Mouse (Mus musculus): ENCODE data around the gene Gm45140. TPM values are rescaled to one million over a fixed set of nuclear protein-coding genes. Genes with fewer than 3 reads are reported as not detected.

Gm45140 gene
- total RNA-seq, 2 experiments from 2014 or later = 0.59 TPM; not detected in 1

DNA sequence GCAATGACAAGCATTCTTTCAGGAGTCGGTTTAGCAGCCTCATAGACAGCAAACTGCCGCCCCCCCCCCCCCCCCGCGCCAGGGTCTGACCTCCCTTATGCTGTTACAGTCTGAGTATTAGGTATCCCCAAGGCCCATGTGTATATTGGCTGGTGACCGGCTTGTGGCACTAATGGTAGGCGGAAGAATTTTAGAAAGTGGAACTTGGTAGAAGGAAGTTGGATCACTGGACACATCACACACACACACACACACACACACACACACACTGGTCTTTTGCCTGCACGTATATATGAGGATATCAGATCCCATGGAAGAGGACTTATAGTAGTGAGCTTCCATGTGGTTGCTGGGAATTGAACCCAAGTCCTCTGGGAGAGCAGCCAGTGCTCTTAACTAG lies 33.1 kb downstream of the Gm45140 start:
- DNase-seq (ENCODE audit: low spot score) = no peak

DNA sequence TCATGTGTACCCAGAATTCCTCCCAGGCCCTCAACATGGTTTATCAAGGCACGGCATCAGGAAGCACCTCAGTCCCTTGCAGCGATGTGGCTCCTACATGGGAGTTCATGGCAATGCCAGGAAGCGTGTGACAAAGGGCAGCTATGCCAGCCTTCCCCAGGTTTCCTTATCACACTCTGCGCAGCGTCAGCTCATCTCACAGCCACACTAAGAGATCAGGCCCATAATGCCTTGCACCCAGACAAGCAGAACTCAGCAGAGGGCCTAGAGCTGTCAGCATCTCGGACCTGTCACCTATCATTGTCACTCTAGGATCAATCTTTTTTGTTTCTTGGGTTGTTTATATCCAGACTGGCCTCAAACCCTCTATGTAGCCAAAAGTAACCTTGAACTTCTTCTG lies 36.0 kb downstream of the Gm45140 start:
- DNase-seq (ENCODE audit: low spot score) = no peak

DNA sequence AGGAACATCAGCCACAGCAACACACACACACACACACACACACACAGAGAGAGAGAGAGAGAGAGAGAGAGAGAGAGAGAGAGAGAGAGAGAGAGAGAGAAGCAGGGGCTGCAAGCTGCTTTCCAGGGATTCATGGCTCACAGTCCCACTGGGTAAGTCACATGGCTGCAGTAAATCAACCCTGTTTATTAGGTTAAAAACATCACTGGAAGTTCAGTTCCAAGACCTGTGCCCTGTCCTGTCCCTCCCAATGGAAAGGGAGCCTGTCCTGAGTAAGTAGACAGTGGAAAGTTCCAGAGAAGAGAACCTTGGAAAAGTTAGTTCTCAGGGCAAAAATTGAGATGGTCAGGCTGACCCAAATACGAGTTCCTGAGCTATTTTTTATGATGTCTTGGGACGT lies 38.3 kb downstream of the Gm45140 start:
- no peak for DNase-seq (ENCODE audit: low spot score)

DNA sequence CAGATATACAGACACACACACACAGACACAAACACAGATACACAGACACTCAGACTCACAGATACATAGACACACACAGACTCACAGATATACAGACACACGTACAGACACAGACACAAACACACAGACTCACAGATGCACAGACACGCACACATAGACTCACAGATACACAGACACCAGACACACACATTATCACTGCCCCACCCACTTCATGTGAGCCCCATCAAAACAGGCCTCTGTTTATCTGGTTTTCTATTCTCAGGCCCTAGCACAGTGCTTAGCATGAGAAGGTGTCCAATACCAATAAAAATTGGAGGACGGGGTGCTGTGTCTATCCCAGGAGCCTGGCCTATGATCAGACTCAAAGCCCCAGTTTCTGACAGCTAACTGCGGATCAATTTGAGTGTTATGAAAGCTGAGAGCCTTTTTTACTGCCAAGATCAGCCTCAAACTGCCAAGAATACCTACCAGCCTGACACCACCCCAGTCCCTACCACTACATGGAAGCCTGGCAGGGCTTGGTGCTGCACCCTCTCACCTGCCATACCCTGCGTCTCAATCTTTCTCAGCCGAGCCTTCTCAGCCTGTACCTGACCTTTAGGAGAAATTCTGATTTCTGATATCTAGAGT lies 39.2 kb downstream of the Gm45140 start:
- DNase-seq (ENCODE audit: low spot score) = no peak

DNA sequence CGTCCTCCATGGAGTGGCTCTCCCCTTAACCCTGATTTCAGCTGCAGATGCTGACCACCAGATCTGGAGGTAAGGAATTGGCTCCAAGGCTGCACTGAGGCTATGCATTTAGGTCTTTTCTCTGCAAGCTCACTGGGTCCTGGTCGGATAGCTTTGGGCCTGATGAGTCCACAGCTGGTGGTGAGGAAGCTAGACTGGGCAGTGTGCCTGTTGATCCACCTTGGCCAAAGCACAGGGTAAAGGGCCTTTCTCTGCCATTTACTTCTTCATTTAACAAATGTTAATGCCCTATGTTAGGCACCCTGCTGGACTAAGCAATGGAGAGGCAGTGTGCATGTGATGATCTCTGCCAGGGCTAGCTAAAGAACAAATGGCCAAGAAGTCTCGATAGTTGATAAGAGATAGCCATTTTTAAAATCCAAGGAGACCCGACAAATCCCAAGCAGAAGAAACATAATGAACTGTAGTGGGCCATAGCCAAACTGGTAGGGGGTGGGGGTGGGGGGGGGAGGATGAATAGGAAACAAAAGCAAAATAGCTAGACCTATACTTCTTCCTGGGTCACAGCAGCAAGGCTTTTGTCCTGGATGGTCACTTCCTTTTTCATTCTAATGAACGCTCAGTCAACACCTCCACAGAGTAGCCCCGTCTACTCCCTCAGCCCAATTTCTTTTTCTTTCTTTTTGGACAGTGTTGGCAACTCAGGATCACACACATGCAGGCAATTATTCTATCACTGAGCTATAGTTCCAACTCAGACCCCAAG lies 40.0 kb downstream of the Gm45140 start:
- DNase-seq (ENCODE audit: low spot score) = no peak

DNA sequence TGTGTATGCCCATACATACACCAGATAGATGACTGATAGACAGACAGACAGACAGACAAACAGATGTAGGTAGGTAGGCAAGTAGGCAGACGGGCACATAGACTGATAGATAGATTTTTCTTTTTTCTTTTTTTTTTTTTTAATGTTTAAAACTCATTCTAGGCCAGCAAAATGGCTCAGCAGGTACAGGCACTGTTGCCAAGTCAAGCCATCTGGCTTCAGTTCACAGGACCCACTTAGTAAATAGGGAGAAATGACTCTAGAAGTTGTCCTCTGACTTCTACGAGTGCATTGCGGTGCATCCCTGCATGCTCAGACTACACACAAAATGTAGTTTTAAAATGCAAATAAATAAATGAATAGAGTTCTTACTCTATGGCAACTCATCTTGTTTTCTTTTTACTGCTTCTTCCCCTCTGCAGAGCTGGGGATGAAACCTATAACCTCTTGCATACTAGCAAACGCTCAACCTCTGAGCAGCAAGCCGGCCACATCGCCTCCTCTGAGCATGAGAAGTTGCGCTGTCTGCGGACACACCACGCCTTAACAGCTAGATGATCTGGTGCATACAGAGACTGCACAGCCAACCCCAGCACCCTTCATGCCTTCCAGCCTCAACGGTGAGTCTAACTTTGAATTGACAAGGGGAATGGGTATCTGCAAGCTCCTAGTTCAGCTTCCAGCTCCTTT lies 41.6 kb downstream of the Gm45140 start:
- no peak for DNase-seq (ENCODE audit: low spot score)

DNA sequence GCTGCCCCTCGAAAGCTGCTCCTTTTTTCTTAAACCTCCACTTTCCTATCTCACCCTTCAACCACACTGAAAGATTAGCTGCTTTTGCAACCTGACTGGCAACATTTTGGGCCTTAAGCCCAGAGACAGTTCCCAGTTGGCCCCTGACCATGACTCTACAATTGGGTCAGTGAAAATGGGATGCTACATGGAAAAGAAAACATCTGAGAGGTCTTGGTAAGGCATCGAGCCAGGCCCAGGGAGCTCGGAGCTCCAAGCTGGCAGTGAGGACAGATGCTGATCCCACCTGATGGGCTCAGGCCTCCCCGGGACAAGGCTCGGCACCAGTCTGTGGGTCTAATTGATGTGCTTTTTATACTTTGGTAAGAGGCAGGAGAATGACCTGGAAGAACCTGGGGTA lies 43.8 kb downstream of the Gm45140 start:
- DNase-seq (ENCODE audit: low spot score) = no peak

DNA sequence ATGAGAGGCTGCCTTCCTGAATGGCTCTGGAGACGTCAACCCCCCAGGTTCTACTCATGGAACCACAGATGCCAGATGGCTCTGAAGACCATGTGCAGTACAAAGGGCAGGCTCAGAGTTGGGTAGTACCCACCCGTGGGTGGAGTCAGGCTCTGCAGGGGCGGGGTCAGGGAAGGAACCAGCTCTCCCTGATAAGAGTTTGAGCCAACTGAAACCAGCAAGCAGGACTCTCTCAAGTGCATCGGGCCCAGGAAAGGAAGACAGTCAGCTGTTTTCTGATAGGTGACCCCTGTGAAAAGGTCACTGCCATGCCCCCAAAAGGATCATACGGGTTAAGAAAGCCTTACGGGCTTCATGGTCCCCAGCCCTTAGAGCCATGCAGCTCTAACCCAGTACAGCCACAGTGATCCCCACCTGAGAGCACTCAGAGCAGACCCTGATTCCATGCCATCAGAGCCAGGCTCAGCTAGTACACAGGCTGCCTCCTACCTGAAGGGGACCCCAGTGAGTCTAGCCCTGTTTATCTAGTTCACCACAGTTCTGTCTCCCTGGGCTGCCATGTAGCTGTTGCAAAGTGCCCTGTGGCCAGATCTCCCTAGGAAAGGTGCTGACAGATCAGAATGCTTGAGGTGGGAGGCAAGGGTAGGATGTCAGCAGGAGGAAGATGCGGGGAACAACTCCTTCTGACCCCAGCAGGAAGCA lies 44.7 kb downstream of the Gm45140 start:
- DNase-seq (ENCODE audit: low spot score) = no peak

DNA sequence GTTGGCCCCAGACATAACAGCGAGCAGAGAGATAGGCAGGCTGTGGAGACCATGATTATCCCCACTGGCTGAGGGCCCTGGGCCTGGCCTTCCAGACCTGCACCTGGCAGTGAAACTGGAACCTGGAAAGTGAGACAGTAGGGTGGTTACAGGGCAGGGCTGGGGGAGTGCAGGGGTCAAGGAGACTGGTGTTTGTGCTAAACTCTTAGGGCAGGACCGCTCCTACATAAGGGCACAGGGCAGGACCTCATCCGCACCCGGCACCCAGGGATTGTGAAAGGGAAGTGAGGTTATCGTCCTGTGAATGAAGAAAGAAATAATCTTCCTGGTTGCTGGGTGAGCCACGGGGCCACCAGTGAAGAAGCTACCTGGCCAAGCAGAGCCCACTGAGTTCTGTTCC lies 45.8 kb downstream of the Gm45140 start:
- DNase-seq (ENCODE audit: low spot score) = no peak

DNA sequence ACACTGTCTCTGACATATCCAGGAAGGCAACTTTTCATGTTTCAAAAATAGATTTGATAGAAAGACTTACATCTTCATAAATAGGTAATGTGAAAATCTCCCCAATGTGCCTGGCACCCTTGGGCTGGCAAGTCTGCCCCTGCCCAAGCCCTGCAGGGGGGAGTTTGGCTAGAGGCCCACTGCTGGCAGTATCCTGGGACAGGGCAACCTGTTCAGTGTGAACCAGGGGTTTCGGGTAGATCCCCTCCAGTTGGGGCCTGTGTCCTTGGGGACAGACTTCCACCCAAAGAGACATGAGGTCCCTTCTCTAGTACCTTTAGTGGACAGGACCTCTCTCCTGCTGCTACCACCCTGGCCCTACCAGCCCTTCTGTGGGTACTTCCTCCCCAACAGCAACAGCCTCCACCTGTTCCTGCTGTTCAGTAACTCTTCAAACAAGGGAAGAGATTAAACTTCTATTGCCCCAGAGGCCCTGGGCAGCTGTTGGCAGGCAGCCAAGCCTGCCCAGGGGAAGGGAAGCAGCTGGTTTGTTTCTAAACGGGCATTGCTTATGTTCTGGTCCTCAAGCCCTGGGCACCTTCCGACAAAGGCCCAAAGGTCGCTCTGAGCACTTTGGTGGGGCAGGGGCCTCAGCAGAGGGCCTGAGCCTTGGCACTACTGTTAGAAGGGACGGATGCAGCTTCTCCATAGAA lies 46.6 kb downstream of the Gm45140 start:
- no peak for DNase-seq (ENCODE audit: low spot score)

DNA sequence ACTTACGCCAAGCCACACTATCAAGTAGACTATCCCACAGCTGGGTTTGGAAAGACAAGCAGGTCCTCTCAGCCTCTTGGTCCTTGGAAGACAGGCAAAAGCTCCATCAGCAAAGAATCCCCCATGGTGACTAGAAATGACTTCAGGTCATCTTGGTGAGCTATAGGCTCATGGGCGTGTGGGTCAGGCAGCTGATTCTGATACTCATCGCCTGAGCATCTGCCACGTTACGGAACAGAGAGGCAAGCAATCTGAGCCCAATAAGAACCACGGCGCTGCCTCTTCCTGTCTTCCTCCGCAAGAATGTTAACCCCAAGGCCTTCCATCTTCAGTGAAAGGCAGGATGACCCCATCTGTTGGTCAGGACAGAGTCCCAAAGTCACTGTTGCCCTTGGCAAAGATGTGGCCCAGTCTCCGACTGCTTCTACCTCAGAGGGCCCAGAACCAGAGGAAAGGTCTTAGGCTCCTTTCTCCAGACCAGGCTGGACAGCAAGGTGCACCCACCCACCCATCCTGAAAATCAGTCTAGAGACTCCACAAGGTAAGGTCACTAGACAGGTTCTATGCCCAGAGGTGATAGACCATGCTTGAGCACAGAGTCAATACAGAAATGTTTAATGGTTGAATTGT lies 47.2 kb downstream of the Gm45140 start:
- no peak for DNase-seq (ENCODE audit: low spot score)

DNA sequence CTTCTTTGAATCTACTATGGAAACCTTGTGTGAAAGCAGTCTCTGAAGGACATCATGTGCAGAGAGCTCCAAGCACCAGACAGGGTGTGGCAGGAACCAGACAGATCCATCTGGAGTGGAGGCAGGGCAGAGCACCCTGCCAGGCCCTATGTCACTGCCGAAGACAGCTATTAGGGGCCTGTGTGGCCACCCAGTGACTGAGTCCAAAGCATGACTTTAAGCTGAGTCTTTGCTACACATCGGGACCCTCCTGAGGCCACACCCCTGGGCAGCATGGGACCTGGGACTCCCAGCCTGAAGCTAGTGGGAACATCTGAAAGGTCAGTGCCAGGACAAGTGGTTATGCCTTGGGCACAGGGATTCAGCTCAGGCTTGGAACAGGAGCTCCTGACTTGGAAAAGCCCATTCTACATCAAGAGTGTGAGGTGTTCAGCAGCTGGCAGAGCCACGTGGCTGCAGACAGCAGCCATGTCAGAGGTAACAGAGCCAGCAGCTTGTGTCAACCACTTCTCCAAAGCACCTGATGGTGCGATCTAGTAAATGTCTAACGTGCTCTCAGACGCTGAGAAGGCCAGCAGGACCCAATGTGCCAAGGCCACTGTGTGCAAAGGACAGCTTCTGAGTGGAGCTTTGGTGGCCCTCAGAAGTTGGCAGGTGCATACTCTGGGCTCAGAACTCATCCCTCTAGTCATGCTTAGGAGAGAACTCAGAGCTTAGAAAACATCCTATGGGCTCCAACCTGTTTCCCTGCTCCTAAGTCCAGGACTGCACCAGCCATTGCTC lies 48.3 kb downstream of the Gm45140 start:
- no peak for DNase-seq (ENCODE audit: low spot score)

DNA sequence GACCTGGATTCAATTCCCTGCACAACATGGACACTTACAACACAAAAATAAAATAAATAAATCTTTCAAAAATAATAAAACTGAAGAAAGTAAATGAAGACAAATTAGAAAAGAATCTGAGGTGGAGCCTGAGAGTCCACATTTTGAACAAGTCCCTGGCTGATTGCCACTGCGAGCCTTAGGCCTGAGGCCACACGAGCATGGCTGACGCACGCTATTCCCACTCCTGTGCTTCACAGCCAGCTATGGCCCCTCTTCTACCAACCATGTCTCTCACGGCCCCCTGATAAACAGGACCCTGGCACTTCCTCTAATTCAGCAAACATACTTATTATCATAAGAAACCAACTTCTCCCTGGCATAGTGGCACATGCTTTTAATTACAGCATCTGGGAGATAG lies 49.0 kb downstream of the Gm45140 start:
- no peak for DNase-seq (ENCODE audit: low spot score)

DNA sequence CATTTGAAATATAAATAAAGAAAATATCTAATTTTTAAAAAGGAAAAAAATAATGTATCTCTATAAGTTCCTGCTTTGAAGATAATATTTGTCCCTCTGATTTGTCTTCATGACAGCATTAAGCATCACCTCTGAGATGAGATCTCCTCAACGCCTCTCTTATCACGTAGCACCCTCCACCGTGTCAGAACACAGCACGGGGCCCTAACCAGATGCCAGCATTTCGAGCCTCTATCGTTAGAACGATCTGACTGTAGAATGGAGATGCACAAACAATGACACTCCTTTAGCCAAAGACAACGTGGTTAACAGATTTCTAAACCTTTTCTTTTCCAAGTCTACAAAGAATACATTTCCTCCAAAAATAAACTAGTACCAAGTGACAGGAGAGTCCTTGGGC lies 51.6 kb downstream of the Gm45140 start:
- no peak for DNase-seq (ENCODE audit: low spot score)

DNA sequence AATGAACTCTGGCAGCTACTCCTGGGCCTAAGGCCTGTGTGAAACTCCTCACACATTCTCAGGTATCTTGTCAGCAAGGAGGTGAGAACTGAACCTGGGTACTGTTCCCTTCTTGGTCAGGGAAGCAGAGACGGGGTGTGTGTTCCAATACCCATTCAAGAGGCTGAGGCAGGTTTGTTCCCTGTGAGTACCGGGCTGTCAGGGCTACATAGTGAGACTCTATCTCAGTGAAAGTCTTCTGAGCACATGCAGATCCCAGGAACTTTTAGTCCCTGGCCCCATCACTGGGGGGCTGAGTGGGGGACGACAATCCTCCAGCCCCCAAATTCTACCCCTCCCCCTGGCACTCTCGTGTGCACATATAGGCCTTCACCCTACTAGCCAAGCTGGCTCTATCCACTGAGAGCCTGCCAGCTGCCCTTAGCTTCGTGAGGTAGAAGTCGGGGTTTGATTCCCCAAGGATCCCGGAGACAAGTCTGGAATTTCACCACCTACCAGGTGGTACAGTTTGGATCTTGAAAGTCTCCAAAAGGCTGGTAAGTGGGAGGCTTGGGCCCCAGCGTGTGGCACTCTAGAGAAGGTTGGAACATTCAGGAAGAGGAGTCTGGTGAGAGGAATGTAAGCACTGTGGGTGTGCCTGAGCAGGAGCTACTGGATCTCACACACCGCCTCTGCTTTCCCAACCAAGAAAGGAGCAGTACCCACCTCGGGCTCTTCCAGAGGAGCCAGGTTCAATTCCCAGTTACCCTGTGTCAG lies 54.9 kb downstream of the Gm45140 start:
- no peak for DNase-seq (ENCODE audit: low spot score)

DNA sequence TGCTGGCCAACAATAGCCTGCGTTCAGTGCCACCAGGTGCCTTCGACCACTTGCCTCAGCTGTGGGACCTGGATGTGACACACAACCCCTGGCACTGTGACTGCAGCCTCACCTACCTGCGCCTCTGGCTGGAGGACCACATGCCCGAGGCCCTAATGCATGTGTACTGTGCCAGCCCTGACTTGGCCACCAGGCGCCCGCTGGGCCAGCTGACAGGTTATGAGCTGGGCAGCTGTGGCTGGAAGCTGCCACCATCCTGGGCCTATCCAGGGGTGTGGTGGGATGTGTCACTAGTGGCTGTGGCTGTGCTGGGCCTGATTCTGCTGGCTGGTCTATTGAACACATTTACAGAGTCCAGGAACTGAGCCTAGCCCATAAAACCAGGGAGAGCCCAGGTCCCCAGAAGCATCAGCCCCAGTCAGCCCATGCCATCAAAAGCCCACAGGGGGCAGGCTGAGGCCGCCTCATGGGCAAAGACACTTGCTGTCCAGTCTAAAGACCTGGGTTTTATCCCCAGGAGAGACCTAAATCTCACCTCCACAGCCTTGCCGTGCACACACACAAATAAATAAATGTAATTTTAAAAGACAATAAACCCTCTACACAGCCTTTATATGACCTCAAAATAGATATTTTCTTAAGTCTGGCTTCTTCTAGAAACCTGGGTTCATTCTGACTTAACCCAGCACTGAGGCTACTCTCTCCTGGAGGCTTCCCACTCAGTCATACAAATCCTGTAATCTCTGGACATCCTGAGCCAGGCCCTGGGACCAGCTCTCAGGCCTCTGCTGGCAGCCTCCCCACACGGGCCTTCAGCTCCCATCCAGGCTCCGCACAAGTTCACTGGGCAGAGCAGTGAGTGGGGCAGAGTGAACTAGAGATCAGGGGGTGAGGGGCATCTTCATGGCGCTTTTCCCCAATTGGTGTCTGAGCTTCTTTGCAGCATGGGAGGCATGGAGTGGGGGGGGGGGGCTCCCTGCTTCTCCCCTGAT lies 56.1 kb downstream of the Gm45140 start:
- no peak for DNase-seq (ENCODE audit: low spot score)

DNA sequence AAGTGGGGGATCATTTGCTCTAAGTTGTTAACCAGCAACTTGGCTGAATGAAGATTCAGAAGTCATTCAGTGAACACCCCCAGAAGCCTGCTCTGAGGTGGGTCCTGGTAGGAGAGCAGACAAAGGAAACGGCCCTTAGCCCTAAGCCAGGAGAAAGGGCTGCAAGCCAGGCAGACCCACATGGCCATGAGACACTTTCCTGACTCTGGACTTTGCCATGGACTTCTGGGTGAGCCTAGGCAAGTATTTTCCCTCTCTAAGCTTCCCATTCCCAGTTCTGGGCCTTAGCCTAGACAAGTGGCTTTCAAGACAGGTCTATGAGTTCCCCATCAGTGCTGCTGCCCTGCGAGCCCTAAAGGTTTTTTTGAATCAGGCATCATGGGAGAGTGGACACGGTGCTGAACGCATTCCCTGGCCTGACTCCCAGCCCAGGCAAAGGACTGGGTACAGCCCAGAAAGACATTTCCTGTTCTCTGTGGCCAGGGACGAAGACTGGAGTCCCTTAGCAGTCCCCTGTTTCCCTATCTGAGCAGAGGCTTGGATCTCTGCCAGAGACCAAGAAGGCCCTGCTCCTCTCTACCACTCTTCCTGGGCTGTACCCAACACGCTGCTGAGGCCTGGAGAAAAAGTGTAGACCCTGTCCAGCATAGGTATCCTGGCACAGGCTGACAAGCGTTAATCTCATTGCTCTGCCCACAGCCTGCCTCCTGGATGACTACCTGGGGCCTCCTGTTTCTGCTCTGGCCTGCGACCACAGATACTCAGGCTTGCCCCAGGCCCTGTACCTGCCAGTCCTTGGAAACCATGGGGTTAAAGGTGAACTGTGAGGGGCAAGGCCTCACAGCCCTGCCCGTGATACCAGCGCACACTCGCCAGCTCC lies 57.1 kb downstream of the Gm45140 start:
- DNase-seq (ENCODE audit: low spot score) = no peak
